Mouse (Mus musculus) T-helper 1 cell (primary cell): Measurements from ENCODE around the gene Cth.

Experiments used
- in situ Hi-C: fragments of 300-600 bp; cut with MboI, MseI; formaldehyde crosslinking; loops from one replicate; pipeline ENCODE4 v1.15.1; 2025; ENCODE audit warnings: high pct_unique_total_duplicates

The Cth gene

GRCm38 (mm10) chr3:157912155-157912554 is 12.7 kb downstream of the Cth start:
- in situ Hi-C loops: no loop called here

- in situ Hi-C loops: no loop called here
Measured at GRCm38 (mm10) chr3:157910262-157910661, 14.6 kb downstream of the Cth start.

GRCm38 (mm10) chr3:157908166-157908565 is 16.7 kb downstream of the Cth start:
- in situ Hi-C loops: no loop called here

DNA sequence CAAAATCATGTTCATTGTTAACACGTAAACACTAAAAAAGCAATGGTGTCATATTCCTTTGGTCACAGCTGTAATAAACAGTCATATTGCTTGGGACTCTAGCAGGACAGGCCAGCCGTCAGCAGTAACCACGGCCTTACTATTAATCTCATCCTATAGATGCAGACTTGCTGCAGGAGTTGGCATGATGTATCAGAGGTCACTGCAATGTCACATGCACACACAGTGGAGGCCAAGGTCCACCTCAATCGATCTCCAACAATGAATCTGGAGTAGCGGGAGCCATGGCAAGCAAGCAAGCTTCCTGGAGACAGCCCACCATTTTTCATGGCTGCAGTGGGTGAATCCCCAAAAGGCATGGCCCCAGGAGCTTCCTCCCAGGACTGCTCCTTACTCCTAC is 23.2 kb downstream of the Cth start:
- in situ Hi-C loops: no loop called here

GRCm38 (mm10) chr3:157899986-157900385 is 24.9 kb downstream of the Cth start:
- in situ Hi-C loops: no loop called here

DNA sequence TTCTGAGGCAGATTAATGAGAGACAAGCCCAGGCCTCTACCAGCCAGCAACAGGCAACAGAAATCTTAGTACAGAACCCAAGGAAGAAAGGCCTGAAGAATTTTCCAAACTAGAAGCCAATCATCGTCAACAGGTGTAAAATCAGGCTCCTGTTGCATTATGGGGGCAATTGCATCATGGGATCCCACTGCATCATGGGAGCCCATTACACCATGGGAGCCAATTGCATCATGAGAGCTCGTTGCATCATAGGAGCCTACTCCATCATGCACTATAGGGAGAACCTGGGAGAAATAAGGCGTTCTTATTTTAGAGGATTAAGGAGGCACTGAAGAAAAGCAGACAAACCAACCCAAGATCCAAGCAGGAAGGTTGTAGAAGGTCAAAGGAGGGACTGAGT is 27.2 kb downstream of the Cth start:
- in situ Hi-C loops: no loop called here

DNA sequence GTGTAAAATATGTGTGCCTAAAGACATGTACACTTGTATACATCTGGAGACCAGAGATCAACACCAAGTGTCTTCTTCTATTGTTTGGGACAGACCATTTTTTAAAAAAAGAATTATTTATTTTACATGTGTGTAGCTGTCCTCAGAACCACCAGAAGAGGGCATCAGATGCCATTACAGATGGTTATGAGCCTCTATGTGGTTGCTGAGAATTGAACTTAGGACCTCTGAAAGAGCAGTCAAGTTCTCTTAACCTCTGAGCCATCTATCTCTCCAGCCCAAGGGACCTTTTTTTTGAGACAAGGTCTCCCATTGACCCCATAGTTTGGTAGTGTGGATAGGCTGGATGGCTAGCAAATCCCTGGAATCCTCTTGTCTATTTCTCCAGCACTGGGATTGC is 33.1 kb downstream of the Cth start:
- in situ Hi-C loops: no loop called here

DNA sequence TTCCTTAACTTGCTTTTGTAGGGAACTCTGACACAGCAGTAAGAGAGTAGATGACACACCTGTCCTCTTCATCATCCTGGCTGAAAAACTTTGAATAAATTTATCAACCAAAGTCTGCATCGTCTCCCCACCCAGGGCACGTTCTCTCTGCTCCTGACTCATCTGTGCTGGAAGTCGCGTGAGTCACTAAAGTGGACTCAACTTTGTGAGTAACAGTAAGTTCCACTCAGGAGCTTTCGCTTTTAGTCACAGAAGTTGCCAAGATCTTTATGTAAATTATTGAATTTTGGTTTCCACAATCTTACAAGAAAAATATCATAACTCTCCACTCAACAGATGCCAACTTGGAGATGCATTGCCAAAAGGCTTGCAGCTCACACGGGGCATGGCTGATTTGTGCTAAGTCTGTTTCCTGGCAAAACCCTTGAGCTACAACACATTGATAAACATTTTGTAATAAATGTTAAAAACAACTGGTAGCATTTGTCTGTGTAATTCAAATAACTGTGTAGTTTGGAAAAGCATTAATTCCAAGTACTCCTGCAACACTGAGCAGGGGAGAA is 40.7 kb downstream of the Cth start:
- in situ Hi-C loops: no loop called here

DNA sequence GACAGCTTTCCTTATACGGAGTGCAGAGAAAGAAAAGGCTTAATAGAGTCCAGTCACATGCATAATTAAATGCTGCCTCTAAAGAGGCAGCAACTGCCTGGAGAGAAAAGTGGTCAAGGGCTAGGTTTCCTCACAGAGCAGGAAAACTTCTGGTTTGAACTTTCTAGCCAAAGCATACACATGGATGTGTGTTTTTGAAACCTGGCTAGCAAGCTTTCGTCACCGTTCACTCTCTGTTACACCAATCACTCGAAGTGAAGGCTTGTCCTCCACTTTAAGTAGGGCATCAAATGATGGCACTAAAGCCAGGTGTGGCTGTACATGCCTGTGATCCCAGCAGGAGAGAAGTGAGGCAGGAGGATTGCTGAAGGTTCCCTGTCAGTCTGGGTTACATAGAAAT is 41.8 kb downstream of the Cth start:
- in situ Hi-C loops: no loop called here

- in situ Hi-C loops: no loop called here
Measured at GRCm38 (mm10) chr3:157881992-157882391, 42.9 kb downstream of the Cth start.

GRCm38 (mm10) chr3:157880983-157881382 is 43.9 kb downstream of the Cth start:
- in situ Hi-C loops: no loop called here

DNA sequence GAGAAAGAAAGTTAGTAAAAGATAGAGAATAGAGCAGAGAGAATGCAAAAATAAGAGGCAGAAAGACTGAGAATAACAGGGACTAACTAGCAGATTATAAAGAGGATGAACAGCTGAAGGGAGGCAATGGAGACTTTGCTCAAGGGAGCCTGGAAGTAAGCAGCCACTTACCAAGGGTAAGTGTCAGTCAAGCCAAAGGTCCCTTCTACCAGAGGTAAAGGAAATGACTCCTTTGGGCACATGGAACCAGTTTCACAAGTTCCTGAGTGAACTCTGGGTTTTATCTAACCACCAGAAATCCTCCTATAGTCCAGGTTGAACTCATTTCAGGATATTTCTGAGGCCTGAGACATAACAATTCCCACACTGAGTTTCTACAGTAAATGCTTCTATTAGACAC is 47.0 kb downstream of the Cth start:
- in situ Hi-C loops: no loop called here

DNA sequence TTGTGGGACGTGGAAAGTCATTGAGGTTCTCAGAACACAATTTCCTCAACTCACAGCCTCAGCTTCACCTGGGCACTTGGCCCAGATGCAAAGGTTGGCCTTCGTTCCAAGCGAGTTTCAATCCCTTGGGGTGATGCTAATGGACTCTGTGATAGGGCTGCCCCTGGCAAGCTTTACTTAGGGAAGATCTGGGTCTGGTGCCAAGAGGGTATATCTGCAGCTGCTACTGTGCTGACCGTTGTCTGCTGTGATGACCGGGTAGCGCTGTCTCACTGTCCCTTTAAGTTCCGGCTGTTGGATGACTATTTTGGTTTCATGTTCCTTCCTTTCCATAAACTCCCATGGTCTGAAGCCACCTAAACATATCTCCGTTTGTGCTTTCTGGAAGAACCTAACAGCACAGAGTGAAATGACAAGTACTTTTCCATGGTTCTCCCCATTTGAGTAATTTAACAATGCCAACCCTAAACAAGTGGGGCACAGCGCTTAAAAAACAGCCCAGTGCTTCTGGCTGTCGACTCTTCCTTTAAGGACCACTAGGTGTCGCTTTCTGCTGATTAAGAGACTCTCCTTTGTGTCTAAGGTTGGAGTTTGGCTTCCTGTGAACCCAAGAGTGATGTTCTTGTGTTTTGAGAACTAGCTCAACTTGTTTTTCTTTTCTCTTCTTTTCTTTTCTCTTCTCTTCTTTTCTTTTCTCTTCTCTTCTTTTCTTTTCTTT is 48.3 kb downstream of the Cth start:
- in situ Hi-C loops: no loop called here

DNA sequence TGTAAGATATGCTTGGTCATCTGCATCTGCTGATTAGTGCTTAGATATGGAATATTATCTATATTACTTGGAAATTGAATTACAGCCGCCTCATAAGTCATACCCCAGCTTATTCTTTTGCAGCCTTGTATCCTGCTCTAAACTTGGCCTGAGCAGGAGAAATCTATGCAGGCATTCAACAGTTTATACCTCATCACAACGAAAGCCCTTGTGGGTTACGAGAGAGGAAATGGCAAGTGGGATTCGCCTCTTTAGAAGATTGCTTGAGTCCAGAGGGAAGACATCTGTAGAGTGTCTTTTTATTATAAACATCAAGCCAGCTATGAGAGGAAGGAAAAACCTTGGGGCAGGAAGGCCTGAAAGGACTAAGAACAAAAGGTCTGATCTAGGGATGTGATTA is 52.0 kb downstream of the Cth start:
- in situ Hi-C loops: loop anchor here (25.0 kb wide), 1 partner anchor 311 kb away; the partner anchor contains the start of gene Ptger3

DNA sequence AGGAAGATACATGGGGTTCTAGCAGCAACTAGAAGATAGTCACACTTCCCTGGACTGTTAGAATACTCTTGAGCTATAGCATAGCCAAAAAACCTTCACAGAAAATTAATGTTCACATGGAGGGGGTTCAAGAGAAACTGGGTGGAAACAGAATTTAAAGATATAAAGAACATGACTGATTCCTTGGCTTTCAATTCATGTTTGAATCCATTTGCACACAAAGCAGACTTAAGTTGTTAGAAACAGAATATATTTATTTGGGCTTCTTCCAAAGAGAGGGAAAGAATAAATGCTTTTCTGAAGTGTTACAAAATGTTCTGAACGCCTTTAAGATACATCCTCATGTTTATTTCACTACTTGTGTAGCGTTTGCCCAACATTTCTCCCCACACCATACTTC is 57.0 kb downstream of the Cth start:
- in situ Hi-C loops: loop anchor here (25.0 kb wide), 1 partner anchor 306 kb away; the partner anchor contains the start of gene Ptger3

GRCm38 (mm10) chr3:157866251-157866650 is 58.6 kb downstream of the Cth start:
- in situ Hi-C loops: loop anchor here (25.0 kb wide), 1 partner anchor 304 kb away; the partner anchor contains the start of gene Ptger3

- in situ Hi-C loops: loop anchor here (25.0 kb wide), 1 partner anchor 304 kb away; the partner anchor contains the start of gene Ptger3
Measured at GRCm38 (mm10) chr3:157865848-157866247, 59.0 kb downstream of the Cth start.

DNA sequence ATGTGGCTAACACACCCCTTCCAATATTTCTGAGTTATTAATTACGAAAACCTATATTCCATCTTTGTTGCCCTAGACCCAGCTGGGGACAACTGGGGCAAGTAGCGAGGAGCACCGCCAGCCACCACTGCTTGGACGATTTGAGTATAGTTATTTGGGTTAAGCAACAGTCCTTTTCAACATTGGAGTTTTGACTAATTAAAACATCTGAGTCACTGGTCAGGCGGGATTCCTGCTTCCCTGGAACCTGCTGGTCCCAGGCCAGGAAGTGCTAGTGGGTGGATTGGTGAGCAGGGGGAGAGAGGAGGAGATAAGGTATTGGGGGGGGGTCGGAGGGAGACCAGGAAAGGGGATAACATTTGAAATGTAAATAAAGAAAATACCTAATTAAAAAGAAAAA is 59.4 kb downstream of the Cth start:
- in situ Hi-C loops: loop anchor here (25.0 kb wide), 1 partner anchor 303 kb away; the partner anchor contains the start of gene Ptger3

- in situ Hi-C loops: loop anchor here (25.0 kb wide), 1 partner anchor 291 kb away; the partner anchor contains the start of gene Ptger3
Measured at GRCm38 (mm10) chr3:157852806-157853205, 72.1 kb downstream of the Cth start.

GRCm38 (mm10) chr3:157848503-157848902 is 76.4 kb downstream of the Cth start:
- in situ Hi-C loops: no loop called here

GRCm38 (mm10) chr3:157847338-157848284 is 77.3 kb downstream of the Cth start:
- in situ Hi-C loops: no loop called here
